Mouse (Mus musculus) forebrain, embryonic 15.5 days (tissue): ENCODE measurements around the gene Dph1. TPM values are rescaled to one million over a fixed set of nuclear protein-coding genes. Genes with fewer than 3 reads are reported as not detected.

Source experiments
- ATAC-seq: fragments of 200-750 bp; cut with Nextera tagmentation; replicated peaks from 2 replicates; pipeline ENCODE4 v1.8.0; 2017; ENCODE audit warnings: mild to moderate bottlenecking, moderate TSS enrichment, moderate library complexity
- H3K27ac ChIP-seq: fragments of 300-500 bp; sonication (generic); replicated peaks from 2 replicates; pipeline ENCODE4 v1.5.1; 2015; ENCODE audit warnings: mild to moderate bottlenecking, inconsistent platforms
- H3K27me3 ChIP-seq: fragments of 300-500 bp; sonication (generic); 2 replicates; pipeline ENCODE4 v1.6.1; 2015; ENCODE audit warnings: inconsistent platforms
- H3K36me3 ChIP-seq: fragments of 300-500 bp; sonication (generic); 2 replicates; pipeline ENCODE4 v1.6.1; 2015; ENCODE audit warnings: mild to moderate bottlenecking, inconsistent platforms
- H3K4me1 ChIP-seq: fragments of 300-500 bp; sonication (generic); 2 replicates; pipeline ENCODE4 v1.6.1; 2015; ENCODE audit warnings: inconsistent platforms
- H3K4me2 ChIP-seq: fragments of 300-500 bp; sonication (generic); replicated peaks from 2 replicates; pipeline ENCODE4 v1.6.1; 2015; ENCODE audit warnings: mild to moderate bottlenecking, inconsistent platforms
- H3K4me3 ChIP-seq: fragments of 300-500 bp; sonication (generic); 2 replicates; pipeline ENCODE4 v1.5.1; 2015; ENCODE audit warnings: mild to moderate bottlenecking, inconsistent platforms
- H3K9ac ChIP-seq: fragments of 300-500 bp; sonication (generic); replicated peaks from 2 replicates; pipeline ENCODE4 v1.6.1; 2015; ENCODE audit warnings: mild to moderate bottlenecking, inconsistent platforms
- H3K9me3 ChIP-seq: fragments of 300-500 bp; sonication (generic); 2 replicates; pipeline ENCODE4 v1.6.1; 2016; ENCODE audit warnings: inconsistent platforms
- WGBS: fragments of 180-500 bp; shearing (Covaris S2); methylation state at CpG from one replicate; pipeline ENCODE4 v1.1.7; 2015; ENCODE audit warnings: mixed read lengths; 5-methylcytosine and 5-hydroxymethylcytosine counted together
- polyA plus RNA-seq: library from polyadenylated mRNA; unstranded; fragments of >200 nt; fragmentation: Nextera tagmentation; extraction: Ambion mirVana; gene quantifications from 2 replicates; pipeline ENCODE4 v1.2.1, GENCODE M21; 2015

Gene Dph1
- polyA plus RNA-seq, 1 experiment from 2014 or later: 16.2 TPM

- H3K4me2 ChIP-seq: peak overlapping the region; percentile 63
- H3K27ac ChIP-seq: 0 out of 2 replicates have a peak overlapping the region, but pooled peaks have one; percentile 1
- H3K4me1 ChIP-seq: peaks cover 20% of the 10 kb centered on the region
- peak overlapping the region; percentile 33 for H3K4me3 ChIP-seq
- H3K9ac ChIP-seq: peak overlapping the region; percentile 51
- 19% methylated on average over 13 of the region's 13 CpGs for WGBS
- H3K27me3 ChIP-seq: no peaks in the 10 kb centered on the region
- no peaks in the 10 kb centered on the region for H3K9me3 ChIP-seq
- H3K36me3 ChIP-seq: no peaks in the 10 kb centered on the region
- ATAC-seq: peak; percentile 33; the same call in 1 of the 2 replicates
Observed at GRCm38 (mm10) chr11:75214081-75214950, 23.3 kb upstream of the Dph1 start.

GRCm38 (mm10) chr11:75213372-75214080 lies 22.5 kb upstream of the Dph1 start:
- Histone ChIP-seq H3K4me2 (peak overlapping the region; percentile 63), H3K4me3 (peak overlapping the region; percentile 33), H3K27ac (0 out of 2 replicates have a peak overlapping the region, but pooled peaks have one; percentile 1), H3K9ac (peak overlapping the region; percentile 51), H3K9me3 (no peaks in the 10 kb centered on the region), H3K27me3 (no peaks in the 10 kb centered on the region), H3K4me1 (peaks cover 20% of the 10 kb centered on the region), H3K36me3 (no peaks in the 10 kb centered on the region)
- 2% methylated on average over 35 of the region's 35 CpGs for WGBS
- ATAC-seq: peak; percentile 53

GRCm38 (mm10) chr11:75212876-75213275 lies 21.8 kb upstream of the Dph1 start:
- Histone ChIP-seq H3K27me3 (no peaks in the 10 kb centered on the region), H3K4me1 (peaks cover 20% of the 10 kb centered on the region), H3K4me2 (no peak overlapping the region), H3K36me3 (no peaks in the 10 kb centered on the region), H3K27ac (no peak overlapping the region), H3K9ac (no peak overlapping the region), H3K4me3 (no peak overlapping the region), H3K9me3 (no peaks in the 10 kb centered on the region)
- WGBS: 36% methylated on average over 2 of the region's 3 CpGs
- ATAC-seq: no peak

- no peaks in the 10 kb centered on the region for H3K36me3 ChIP-seq
- no peak overlapping the region for H3K9ac ChIP-seq
- H3K9me3 ChIP-seq: no peaks in the 10 kb centered on the region
- H3K4me1 ChIP-seq: peaks cover 20% of the 10 kb centered on the region
- no peaks in the 10 kb centered on the region for H3K27me3 ChIP-seq
- H3K27ac ChIP-seq: no peak overlapping the region; the same call in 1 of the 2 replicates
- no peak overlapping the region for H3K4me3 ChIP-seq
- WGBS: 43% methylated on average over 8 of the region's 8 CpGs
- 0 out of 2 replicates have a peak, but pooled peaks have one; percentile 21 for ATAC-seq
- no peak overlapping the region for H3K4me2 ChIP-seq
Observed at GRCm38 (mm10) chr11:75212031-75212667, 21.1 kb upstream of the Dph1 start.

- peaks cover 20% of the 10 kb centered on the region for H3K4me1 ChIP-seq
- no peaks in the 10 kb centered on the region for H3K36me3 ChIP-seq
- ATAC-seq: no peak
- H3K27me3 ChIP-seq: no peaks in the 10 kb centered on the region
- H3K27ac ChIP-seq: no peak overlapping the region
- no peak overlapping the region for H3K9ac ChIP-seq
- H3K9me3 ChIP-seq: no peaks in the 10 kb centered on the region
- no peak overlapping the region for H3K4me2 ChIP-seq
- no peak overlapping the region for H3K4me3 ChIP-seq
- 41% methylated on average over 6 of the region's 6 CpGs for WGBS
Observed at GRCm38 (mm10) chr11:75210755-75211154, 19.7 kb upstream of the Dph1 start.

GRCm38 (mm10) chr11:75210093-75210492 lies 19.1 kb upstream of the Dph1 start:
- ATAC-seq: no peak
- no peak overlapping the region for H3K4me2 ChIP-seq
- 59% methylated on average over 4 of the region's 4 CpGs for WGBS
- no peaks in the 10 kb centered on the region for H3K27me3 ChIP-seq
- H3K36me3 ChIP-seq: no peaks in the 10 kb centered on the region
- H3K4me3 ChIP-seq: no peak overlapping the region
- no peak overlapping the region for H3K27ac ChIP-seq
- H3K9ac ChIP-seq: no peak overlapping the region
- H3K4me1 ChIP-seq: peaks cover 20% of the 10 kb centered on the region
- H3K9me3 ChIP-seq: no peaks in the 10 kb centered on the region

- Histone ChIP-seq H3K9ac (no peak overlapping the region), H3K4me3 (no peak overlapping the region), H3K27me3 (no peaks in the 10 kb centered on the region), H3K9me3 (no peaks in the 10 kb centered on the region), H3K27ac (no peak overlapping the region), H3K4me1 (peaks cover 20% of the 10 kb centered on the region), H3K4me2 (no peak overlapping the region), H3K36me3 (no peaks in the 10 kb centered on the region)
- WGBS: 76% methylated on average over 4 of the region's 4 CpGs
- ATAC-seq: no peak
Observed at GRCm38 (mm10) chr11:75209363-75209762, 18.3 kb upstream of the Dph1 start.

GRCm38 (mm10) chr11:75206347-75206746 lies 15.3 kb upstream of the Dph1 start:
- Histone ChIP-seq H3K4me2 (no peak overlapping the region), H3K36me3 (no peaks in the 10 kb centered on the region), H3K4me1 (no peaks in the 10 kb centered on the region), H3K9ac (no peak overlapping the region), H3K4me3 (no peak overlapping the region), H3K27me3 (no peaks in the 10 kb centered on the region; the same call in 1 of the 2 replicates), H3K27ac (no peak overlapping the region), H3K9me3 (no peaks in the 10 kb centered on the region)
- ATAC-seq: no peak
- 84% methylated on average over 4 of the region's 4 CpGs for WGBS

- 35% methylated on average over 9 of the region's 9 CpGs for WGBS
- Histone ChIP-seq H3K4me1 (no peaks in the 10 kb centered on the region), H3K9ac (no peak overlapping the region), H3K27me3 (no peaks in the 10 kb centered on the region; the same call in 1 of the 2 replicates), H3K4me2 (no peak overlapping the region), H3K4me3 (no peak overlapping the region), H3K36me3 (no peaks in the 10 kb centered on the region), H3K9me3 (no peaks in the 10 kb centered on the region), H3K27ac (no peak overlapping the region)
- no peak for ATAC-seq
Observed at GRCm38 (mm10) chr11:75204472-75204871, 13.4 kb upstream of the Dph1 start.

GRCm38 (mm10) chr11:75203926-75204325 lies 12.9 kb upstream of the Dph1 start:
- Histone ChIP-seq H3K27me3 (no peaks in the 10 kb centered on the region; the same call in 1 of the 2 replicates), H3K27ac (no peak overlapping the region), H3K4me3 (no peak overlapping the region), H3K9ac (no peak overlapping the region), H3K4me2 (no peak overlapping the region), H3K9me3 (no peaks in the 10 kb centered on the region), H3K4me1 (no peaks in the 10 kb centered on the region), H3K36me3 (no peaks in the 10 kb centered on the region)
- no peak for ATAC-seq
- WGBS: 78% methylated on average over 4 of the region's 4 CpGs

- Histone ChIP-seq H3K27ac (no peak overlapping the region), H3K4me2 (no peak overlapping the region), H3K27me3 (peaks cover 10% of the 10 kb centered on the region), H3K4me1 (no peaks in the 10 kb centered on the region), H3K36me3 (no peaks in the 10 kb centered on the region), H3K9ac (no peak overlapping the region), H3K9me3 (no peaks in the 10 kb centered on the region), H3K4me3 (no peak overlapping the region)
- no peak for ATAC-seq
- WGBS: 80% methylated on average over 8 of the region's 8 CpGs
Observed at GRCm38 (mm10) chr11:75201721-75202120, 10.7 kb upstream of the Dph1 start.

GRCm38 (mm10) chr11:75200935-75201334 lies 9.9 kb upstream of the Dph1 start:
- H3K27me3 ChIP-seq: peaks cover 18% of the 10 kb centered on the region
- 86% methylated on average over 12 of the region's 12 CpGs for WGBS
- H3K4me2 ChIP-seq: no peak overlapping the region
- H3K9ac ChIP-seq: no peak overlapping the region
- H3K4me3 ChIP-seq: no peak overlapping the region
- no peak overlapping the region for H3K27ac ChIP-seq
- H3K9me3 ChIP-seq: no peaks in the 10 kb centered on the region
- no peak for ATAC-seq
- no peaks in the 10 kb centered on the region for H3K36me3 ChIP-seq
- no peaks in the 10 kb centered on the region for H3K4me1 ChIP-seq
